Mouse (Mus musculus) spleen, adult 2 months (tissue): ENCODE measurements around the gene Man2a1.

Experiments used
- CTCF ChIP-seq: fragments of 200-500 bp; IDR thresholded peaks from 2 replicates; pipeline ENCODE4 v1.5.1; 2011; ENCODE audit warnings: mild to moderate bottlenecking, inconsistent platforms; ENCODE audit not compliant: insufficient read depth, insufficient read length, insufficient replicate concordance; ENCODE audit errors: extremely low read depth
- POLR2A ChIP-seq: fragments of 200-500 bp; IDR thresholded peaks from 2 replicates; pipeline ENCODE4 v1.6.1; 2011; ENCODE audit warnings: low read depth, low read length, inconsistent platforms

DNA sequence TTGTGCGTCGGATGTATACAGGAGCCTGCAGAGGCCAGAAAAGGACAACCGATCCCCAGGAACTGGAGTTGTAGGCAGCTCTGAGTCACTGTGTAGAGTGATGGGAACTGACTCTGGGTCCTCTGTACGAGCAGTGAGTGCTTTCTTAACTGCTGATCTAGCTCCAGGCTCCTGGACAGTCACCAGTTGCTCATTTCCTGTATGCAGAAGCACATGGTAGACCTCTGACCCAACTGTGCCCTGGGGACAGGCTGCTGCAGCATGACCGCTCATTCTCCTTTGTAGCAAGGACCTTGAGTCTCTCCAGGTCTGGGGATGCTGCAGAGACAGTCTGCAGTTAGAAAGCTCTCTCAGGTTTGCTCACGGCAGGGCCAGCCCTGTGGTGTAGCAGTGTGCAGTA lies 15.7 kb downstream of the Man2a1 start:
- TF ChIP-seq CTCF (no peak), POLR2A (no peak)
